Mouse (Mus musculus): ENCODE data around the gene Krtap19-5. TPM values are rescaled to one million over a fixed set of nuclear protein-coding genes. Genes with fewer than 3 reads are reported as not detected.

The Krtap19-5 gene
- total and polyA plus RNA-seq, 3 experiments, result not detected

- Histone ChIP-seq H3K9me3 (replicated peaks; ENCODE audit: insufficient read depth, low read length) (no peaks in the 10 kb centered on the region), H3K4me1 (ENCODE audit: control insufficient read depth in 1 of 2, insufficient read depth in 2 of 2, low read length in 2 of 2) (no peaks in the 10 kb centered on the region), H3K27me3 (ENCODE audit: control insufficient read depth in 1 of 2, insufficient read depth in 2 of 2, low read length in 2 of 2) (no peaks in the 10 kb centered on the region), H3K27ac (ENCODE audit: control insufficient read depth, low read depth, low read length) (no peak within 1 kb of the TSS), H3K4me3 (ENCODE audit: control insufficient read depth in 1 of 2, insufficient read depth in 1 of 2, low read depth in 2 of 2, low read length in 2 of 2) (no peak within 1 kb of the TSS), H3K36me3 (ENCODE audit: control insufficient read depth in 1 of 2, insufficient read depth in 2 of 2, low read length in 2 of 2) (no peaks in the 10 kb centered on the region), H3K79me2 (ENCODE audit: control insufficient read depth, insufficient read depth, low read length, poor library complexity) (no peaks in the 10 kb centered on the region), H3K9ac (ENCODE audit: control insufficient read depth, low read depth, low read length, poor library complexity, severe bottlenecking) (no peak within 1 kb of the TSS)
- no peak for DNase-seq (ENCODE audit: low read depth, low spot score)
- TF ChIP-seq ZKSCAN1 (IDR thresholded peaks at IDR 0.05; ENCODE audit: low read depth, low read length) (no peak), ETS1 (IDR thresholded peaks at IDR 0.05; ENCODE audit: low read depth, low read length) (no peak), CHD1 (IDR thresholded peaks at IDR 0.05; ENCODE audit: low read depth, low read length) (no peak), ZC3H11A (IDR thresholded peaks at IDR 0.05; ENCODE audit: low read depth, low read length) (no peak), MAX (IDR thresholded peaks at IDR 0.05; ENCODE audit: low read length) (no peak), TBP (IDR thresholded peaks at IDR 0.05; ENCODE audit: low read depth, low read length) (no peak), USF2 (IDR thresholded peaks at IDR 0.05; ENCODE audit: borderline replicate concordance in 1 of 2, insufficient read depth in 1 of 2, low read depth in 1 of 2, low read length in 2 of 2) (no peak), MAFK (IDR thresholded peaks at IDR 0.05; ENCODE audit: borderline replicate concordance, low read depth, low read length) (no peak), MAZ (IDR thresholded peaks at IDR 0.05; ENCODE audit: low read depth, low read length) (no peak), USF1 (IDR thresholded peaks at IDR 0.05; ENCODE audit: low read depth, low read length) (no peak), POLR2AphosphoS2 (IDR thresholded peaks at IDR 0.05; ENCODE audit: low read length) (no peak), MXI1 (IDR thresholded peaks at IDR 0.05; ENCODE audit: low read depth, low read length) (no peak), NELFE (IDR thresholded peaks at IDR 0.05; ENCODE audit: low read depth, low read length) (no peak), CTCF (IDR thresholded peaks at IDR 0.05 in 2 of 3, conservative IDR thresholded peaks at IDR 0.05 in 1 of 3; ENCODE audit: control insufficient read depth in 1 of 3, insufficient read depth in 1 of 3, low read depth in 2 of 3, low read length in 3 of 3, poor library complexity in 1 of 3, severe bottlenecking in 1 of 3) (no peak), KAT2A (conservative IDR thresholded peaks at IDR 0.05; ENCODE audit: low read depth, low read length) (no peak), RCOR1 (IDR thresholded peaks at IDR 0.05; ENCODE audit: low read depth, low read length) (no peak), RAD21 (IDR thresholded peaks at IDR 0.05; ENCODE audit: low read depth, low read length) (no peak), POLR2AphosphoS5 (IDR thresholded peaks at IDR 0.05; ENCODE audit: borderline replicate concordance, low read depth, low read length) (no peak), TCF12 (IDR thresholded peaks at IDR 0.05; ENCODE audit: low read depth, low read length) (no peak)
Observed at GRCm38 (mm10) chr16:88932165-88932564, 35.9 kb upstream of the Krtap19-5 start, which contains the start of gene Krtap19-9b. Gene Krtap19-9b (minus strand): TSS chr16:88932265.

DNA sequence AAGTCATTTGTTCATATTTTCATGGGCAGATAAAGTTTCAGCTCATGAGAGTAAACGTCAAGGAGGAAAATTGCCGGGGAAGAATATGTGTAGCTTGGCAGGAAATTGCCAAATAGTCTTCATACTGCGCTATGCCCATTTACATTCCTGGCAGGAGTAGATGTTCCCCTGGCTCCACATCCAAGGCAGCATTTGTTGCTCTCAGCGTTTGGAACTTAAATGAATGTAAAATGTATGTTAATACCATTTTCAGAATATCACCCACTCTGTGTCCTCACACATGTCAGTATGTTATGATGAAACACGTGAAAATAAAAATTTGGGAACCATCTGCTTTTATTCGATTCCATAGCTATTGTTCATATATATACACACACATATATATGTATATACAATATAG, 9.4 kb downstream of the Krtap19-5 start:
- Histone ChIP-seq H3K4me3 (ENCODE audit: control insufficient read depth in 1 of 2, insufficient read depth in 1 of 2, low read depth in 2 of 2, low read length in 2 of 2) (no peak overlapping the region), H3K9ac (ENCODE audit: control insufficient read depth, low read depth, low read length, poor library complexity, severe bottlenecking) (no peak overlapping the region), H3K27me3 (ENCODE audit: control insufficient read depth in 1 of 2, insufficient read depth in 2 of 2, low read length in 2 of 2) (no peaks in the 10 kb centered on the region), H3K27ac (ENCODE audit: control insufficient read depth, low read depth, low read length) (no peak overlapping the region), H3K4me1 (ENCODE audit: control insufficient read depth in 1 of 2, insufficient read depth in 2 of 2, low read length in 2 of 2) (no peaks in the 10 kb centered on the region), H3K9me3 (replicated peaks; ENCODE audit: insufficient read depth, low read length) (no peaks in the 10 kb centered on the region), H3K36me3 (ENCODE audit: control insufficient read depth in 1 of 2, insufficient read depth in 2 of 2, low read length in 2 of 2) (no peaks in the 10 kb centered on the region), H3K79me2 (ENCODE audit: control insufficient read depth, insufficient read depth, low read length, poor library complexity) (no peaks in the 10 kb centered on the region)
- no peak for DNase-seq (ENCODE audit: low read depth, low spot score)
- no peak for TF ChIP-seq ZC3H11A (IDR thresholded peaks at IDR 0.05; ENCODE audit: low read depth, low read length)
- no peak for TF ChIP-seq ELF1 (IDR thresholded peaks at IDR 0.05; ENCODE audit: low read depth, low read length)

Data from MEL (cell line).